Mouse (Mus musculus) frontal cortex, postnatal 25 days (tissue): ENCODE results near the gene Creb5.

Source experiments
- DNase-seq, 2 experiments: peaks; one replicate each; pipeline ENCODE4 v3.0.0; 2022; ENCODE audit warnings: low spot score in 2 of 2

Gene Creb5

GRCm38 (mm10) chr6:53491331-53491730 is 204.3 kb downstream of the Creb5 start:
- DNase-seq, result no peak

- DNase-seq, result no peak
These were observed 206.8 kb downstream of the Creb5 start for GRCm38 (mm10) chr6:53493864-53494263.

GRCm38 (mm10) chr6:53495667-53496066 is 208.6 kb downstream of the Creb5 start:
- no peak for DNase-seq

- no peak for DNase-seq
These were observed 209.3 kb downstream of the Creb5 start for GRCm38 (mm10) chr6:53496325-53496753.

GRCm38 (mm10) chr6:53497904-53498536 is 210.9 kb downstream of the Creb5 start:
- DNase-seq, result no peak

- DNase-seq, result no peak
These were observed 212.7 kb downstream of the Creb5 start for GRCm38 (mm10) chr6:53499621-53500295.

GRCm38 (mm10) chr6:53501236-53501635 is 214.2 kb downstream of the Creb5 start:
- DNase-seq, result no peak

GRCm38 (mm10) chr6:53506947-53507564 is 220.0 kb downstream of the Creb5 start:
- DNase-seq, result no peak

GRCm38 (mm10) chr6:53508847-53509494 is 221.9 kb downstream of the Creb5 start:
- DNase-seq, result no peak

- DNase-seq, result no peak
These were observed 222.9 kb downstream of the Creb5 start for GRCm38 (mm10) chr6:53510005-53510404.

- no peak for DNase-seq
These were observed 225.2 kb downstream of the Creb5 start for GRCm38 (mm10) chr6:53512226-53512625.

GRCm38 (mm10) chr6:53513380-53513779 is 226.3 kb downstream of the Creb5 start:
- DNase-seq, result no peak

GRCm38 (mm10) chr6:53514862-53515261 is 227.8 kb downstream of the Creb5 start:
- no peak for DNase-seq

GRCm38 (mm10) chr6:53515611-53516010 is 228.5 kb downstream of the Creb5 start:
- no peak for DNase-seq

- no peak for DNase-seq
These were observed 230.4 kb downstream of the Creb5 start for GRCm38 (mm10) chr6:53517371-53517945.

GRCm38 (mm10) chr6:53523743-53524497 is 236.8 kb downstream of the Creb5 start:
- DNase-seq, result no peak

GRCm38 (mm10) chr6:53526460-53526859 is 239.4 kb downstream of the Creb5 start:
- no peak for DNase-seq

GRCm38 (mm10) chr6:53530742-53531141 is 243.7 kb downstream of the Creb5 start:
- DNase-seq, result no peak

GRCm38 (mm10) chr6:53531461-53531860 is 244.4 kb downstream of the Creb5 start:
- no peak for DNase-seq

GRCm38 (mm10) chr6:53537530-53537929 is 250.5 kb downstream of the Creb5 start:
- DNase-seq, result no peak

- DNase-seq, result no peak
These were observed 254.7 kb downstream of the Creb5 start for GRCm38 (mm10) chr6:53541798-53542197.
